Mouse (Mus musculus) limb, embryonic 11.5 days (tissue): ENCODE measurements at regions not wholly inside any gene's neighbourhood (a gene's known extent, or its start where the extent isn't known, plus 50 kb on each side); places are given as distances from the start of the nearest gene placed in this dataset.

Experiments
- ATAC-seq: fragments of 200-750 bp; cut with Nextera tagmentation; 2 replicates; pipeline ENCODE4 v1.8.0; 2017; ENCODE audit warnings: low read depth; ENCODE audit not compliant: insufficient number of reproducible peaks, low FRiP score, low TSS enrichment
- DNase-seq: peaks from one replicate; pipeline ENCODE4 v3.0.0-alpha.2; 2015; ENCODE audit warnings: low spot score
- H3K27ac ChIP-seq: fragments of 300-500 bp; sonication (generic); replicated peaks from 2 replicates; pipeline ENCODE4 v1.5.1; 2014; ENCODE audit warnings: low read depth, mild to moderate bottlenecking, low read length
- H3K27me3 ChIP-seq: fragments of 300-500 bp; sonication (generic); 2 replicates; pipeline ENCODE4 v1.6.1; 2014; ENCODE audit warnings: mild to moderate bottlenecking, low read length, mixed read lengths; ENCODE audit not compliant: control insufficient read depth, insufficient read depth
- H3K36me3 ChIP-seq: fragments of 300-500 bp; sonication (generic); 2 replicates; pipeline ENCODE4 v1.6.1; 2014; ENCODE audit warnings: mild to moderate bottlenecking, low read length, moderate library complexity, mixed read lengths; ENCODE audit not compliant: control insufficient read depth, insufficient read depth
- H3K4me1 ChIP-seq: fragments of 300-500 bp; sonication (generic); 2 replicates; pipeline ENCODE4 v1.6.1; 2014; ENCODE audit warnings: low read length, mixed read lengths; ENCODE audit not compliant: control insufficient read depth, insufficient read depth
- H3K4me2 ChIP-seq: fragments of 300-500 bp; sonication (generic); 2 replicates; pipeline ENCODE4 v1.6.1; 2014; ENCODE audit warnings: low read depth, mild to moderate bottlenecking, moderate library complexity; ENCODE audit not compliant: severe bottlenecking
- H3K4me3 ChIP-seq: fragments of 300-500 bp; sonication (generic); 2 replicates; pipeline ENCODE4 v1.5.1; 2014; ENCODE audit warnings: low read depth, low read length
- H3K9ac ChIP-seq: fragments of 300-500 bp; sonication (generic); 2 replicates; pipeline ENCODE4 v1.6.1; 2014; ENCODE audit warnings: mild to moderate bottlenecking, low read length
- H3K9me3 ChIP-seq: fragments of 300-500 bp; sonication (generic); 2 replicates; pipeline ENCODE4 v1.6.1; 2016; ENCODE audit warnings: low read length; ENCODE audit not compliant: control insufficient read depth
- WGBS: fragments of 180-500 bp; shearing (Covaris S2); extraction: QIAGEN DNeasy Blood & Tissue Kit; methylation state at CpG from one replicate; pipeline ENCODE4 v1.1.7; 2014; 5-methylcytosine and 5-hydroxymethylcytosine counted together

DNA sequence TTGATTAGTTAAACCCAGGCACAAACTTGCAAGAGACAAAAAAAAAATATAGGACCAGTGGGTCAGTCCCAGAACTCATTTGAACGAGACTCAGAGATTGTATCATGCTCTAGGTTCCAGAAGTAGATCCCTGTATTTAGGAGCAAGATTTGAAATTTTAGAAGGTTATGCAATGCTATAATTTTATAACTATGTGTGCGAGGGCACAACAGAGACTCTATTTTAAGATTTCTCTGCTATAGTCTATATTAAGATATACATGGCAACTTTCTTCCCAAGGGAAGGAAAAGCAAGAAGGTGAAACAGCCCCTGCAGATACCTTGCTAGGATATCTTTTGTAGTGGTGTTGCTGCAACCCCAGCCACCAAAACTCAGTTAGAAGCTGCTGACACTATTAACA is 55.7 kb downstream of the Otor start:
- ATAC-seq = no peak
- Histone ChIP-seq H3K4me1 (no peaks in the 10 kb centered on the region), H3K36me3 (no peaks in the 10 kb centered on the region)

DNA sequence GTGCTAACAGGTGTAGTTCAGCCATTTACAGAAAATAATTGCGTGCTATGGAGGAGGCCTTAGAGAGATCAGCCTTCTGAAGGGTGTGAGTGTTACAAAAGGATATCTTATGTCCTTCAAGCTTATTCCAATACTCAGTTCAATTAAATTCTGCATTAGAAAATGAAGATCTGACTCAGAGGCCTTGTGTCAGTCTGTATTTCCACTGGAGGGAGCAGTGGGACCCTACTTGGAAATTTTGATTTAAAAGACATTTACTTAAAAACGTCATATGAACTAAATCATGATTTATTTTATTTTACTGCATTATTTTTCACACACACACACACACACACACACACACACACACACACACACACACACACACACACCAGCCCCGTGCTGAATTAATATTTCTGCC is 70.9 kb downstream of the Otor start:
- Histone ChIP-seq H3K36me3 (no peaks in the 10 kb centered on the region), H3K4me2 (no peak overlapping the region), H3K27me3 (no peaks in the 10 kb centered on the region), H3K4me3 (no peak overlapping the region), H3K9me3 (no peaks in the 10 kb centered on the region), H3K9ac (no peak overlapping the region), H3K4me1 (no peaks in the 10 kb centered on the region), H3K27ac (no peak overlapping the region)
- DNase-seq (no peak), ATAC-seq (no peak)
- WGBS = 74% methylated on average over 3 of the region's 3 CpGs

More for the DNA sequence above, 55.7 kb downstream of the Otor start:
- H3K4me2 ChIP-seq = no peak overlapping the region
- 80% methylated on average over 2 of the region's 2 CpGs for WGBS
- no peak overlapping the region for H3K4me3 ChIP-seq
- no peak overlapping the region for H3K27ac ChIP-seq
- no peaks in the 10 kb centered on the region for H3K9me3 ChIP-seq
- no peaks in the 10 kb centered on the region for H3K27me3 ChIP-seq
- DNase-seq = no peak
- no peak overlapping the region for H3K9ac ChIP-seq

DNA sequence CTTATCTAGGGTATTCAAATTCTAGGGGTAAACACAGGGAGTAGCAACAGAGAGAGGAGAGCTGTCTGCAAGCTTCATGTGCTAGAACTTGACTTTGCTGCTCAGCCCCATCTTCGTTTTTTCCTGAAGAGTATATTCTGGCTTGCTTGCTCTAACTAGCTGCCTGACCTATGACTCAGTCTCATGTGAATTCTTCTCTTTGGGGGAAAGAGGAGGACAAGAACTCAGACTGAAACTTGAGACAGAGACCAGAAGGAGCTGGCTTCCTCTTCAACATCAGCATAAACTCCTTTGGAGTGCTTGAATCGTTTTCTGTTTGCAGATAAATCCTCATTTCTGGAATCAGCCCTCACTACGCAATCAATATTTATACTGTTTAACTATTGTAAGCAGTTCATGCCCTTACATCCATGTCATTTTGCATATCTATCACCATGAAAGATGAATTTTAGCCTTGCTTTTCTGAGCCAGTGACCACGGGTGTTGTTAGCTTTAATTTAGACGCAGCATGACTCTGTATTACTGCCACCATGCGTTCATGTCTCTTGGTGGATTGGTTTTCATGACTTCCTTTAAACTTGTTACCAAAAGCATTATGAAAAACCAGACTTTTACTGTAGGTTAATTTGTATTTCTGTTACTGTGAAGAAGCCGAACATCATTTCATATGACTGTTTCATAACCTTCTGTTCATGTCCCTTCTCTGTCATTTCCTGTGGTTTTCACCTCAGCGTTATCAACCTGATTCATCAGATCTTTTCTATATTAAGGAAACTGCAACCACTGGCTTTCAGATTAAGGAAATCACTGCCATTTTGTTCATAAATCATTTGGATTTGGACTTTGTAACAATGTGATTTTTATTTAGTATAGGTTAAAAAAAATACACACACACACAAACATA is 86.1 kb downstream of the Otor start:
- 83% methylated on average over 8 of the region's 8 CpGs for WGBS

DNA sequence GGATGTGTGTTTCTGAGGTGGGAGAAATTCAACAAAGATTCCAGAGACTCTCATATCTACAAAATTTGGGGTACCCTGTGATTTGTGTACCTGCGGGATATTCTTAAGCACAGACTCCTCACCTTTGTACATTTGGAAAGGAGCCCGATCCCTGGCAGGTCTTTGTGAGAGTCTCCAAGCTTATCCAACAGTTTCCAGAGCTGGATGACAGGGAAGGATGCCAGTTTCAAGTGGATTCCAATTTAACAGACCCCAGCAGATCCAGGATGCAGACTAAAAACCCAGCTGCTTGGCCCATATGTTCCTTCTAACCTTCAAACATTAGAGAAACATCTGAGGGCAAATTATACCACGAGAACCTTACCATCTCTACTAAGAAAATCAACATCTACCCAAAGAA is 88.5 kb downstream of the Otor start:
- no peak for DNase-seq
- Histone ChIP-seq H3K4me1 (no peaks in the 10 kb centered on the region), H3K4me3 (no peak overlapping the region), H3K9ac (no peak overlapping the region), H3K4me2 (no peak overlapping the region), H3K27me3 (no peaks in the 10 kb centered on the region), H3K36me3 (no peaks in the 10 kb centered on the region), H3K27ac (no peak overlapping the region), H3K9me3 (no peaks in the 10 kb centered on the region)
- no peak for ATAC-seq
- 78% methylated on average over 3 of the region's 3 CpGs for WGBS

More for the DNA sequence above, 86.1 kb downstream of the Otor start:
- DNase-seq = no peak
- no peak for ATAC-seq
- Histone ChIP-seq H3K4me3 (no peak overlapping the region), H3K27me3 (no peaks in the 10 kb centered on the region), H3K4me2 (no peak overlapping the region), H3K27ac (no peak overlapping the region), H3K4me1 (no peaks in the 10 kb centered on the region), H3K36me3 (no peaks in the 10 kb centered on the region), H3K9me3 (no peaks in the 10 kb centered on the region), H3K9ac (no peak overlapping the region)

DNA sequence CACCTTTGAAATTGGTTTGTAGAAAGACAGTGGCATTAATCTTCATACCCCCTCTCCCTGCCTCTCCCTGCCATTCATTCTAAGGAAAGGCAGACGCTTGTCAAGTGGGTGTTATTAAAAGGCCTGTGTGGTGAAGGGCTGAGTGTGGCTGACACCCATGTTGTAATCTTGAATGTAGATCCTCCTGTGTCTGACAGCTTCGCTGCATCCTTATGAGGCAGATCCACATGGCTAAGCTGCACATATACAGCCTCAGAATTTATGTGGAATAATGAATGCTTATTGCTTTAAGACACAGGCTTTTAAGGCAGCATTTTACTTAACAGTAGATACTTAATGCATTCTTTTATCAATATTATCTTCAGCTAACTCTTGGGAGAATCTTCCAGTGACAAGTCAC is 92.4 kb downstream of the Otor start:
- ATAC-seq = no peak
- Histone ChIP-seq H3K4me3 (no peak overlapping the region), H3K36me3 (no peaks in the 10 kb centered on the region), H3K4me2 (no peak overlapping the region), H3K4me1 (no peaks in the 10 kb centered on the region), H3K9ac (no peak overlapping the region), H3K27ac (no peak overlapping the region), H3K9me3 (no peaks in the 10 kb centered on the region), H3K27me3 (no peaks in the 10 kb centered on the region)
- WGBS = 68% methylated on average over 2 of the region's 2 CpGs
- DNase-seq = no peak

DNA sequence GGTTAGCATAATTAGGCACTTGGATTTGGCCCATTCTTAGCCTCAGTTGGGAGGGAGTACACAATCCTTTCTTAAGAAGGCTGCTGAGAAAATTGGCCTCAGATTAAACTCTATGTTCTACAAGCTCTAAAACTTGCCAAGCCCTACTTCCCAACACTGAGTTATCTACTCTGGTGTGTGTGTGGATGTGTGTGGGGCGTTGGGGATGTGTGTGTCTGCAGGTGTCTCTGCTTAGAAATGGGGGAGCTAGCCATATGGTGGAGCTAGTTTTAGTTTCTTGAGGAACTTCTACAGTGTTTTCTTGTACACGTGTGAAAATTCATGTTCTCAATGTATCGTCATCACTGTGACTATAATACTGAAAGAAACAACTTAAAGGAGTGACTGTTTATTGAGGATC is 106.3 kb downstream of the Otor start:
- Histone ChIP-seq H3K9ac (no peak overlapping the region), H3K9me3 (no peaks in the 10 kb centered on the region), H3K27ac (no peak overlapping the region), H3K36me3 (no peaks in the 10 kb centered on the region), H3K4me2 (no peak overlapping the region), H3K4me3 (no peak overlapping the region), H3K4me1 (no peaks in the 10 kb centered on the region), H3K27me3 (no peaks in the 10 kb centered on the region)
- 84% methylated on average over 3 of the region's 3 CpGs for WGBS
- DNase-seq = no peak
- ATAC-seq = no peak

DNA sequence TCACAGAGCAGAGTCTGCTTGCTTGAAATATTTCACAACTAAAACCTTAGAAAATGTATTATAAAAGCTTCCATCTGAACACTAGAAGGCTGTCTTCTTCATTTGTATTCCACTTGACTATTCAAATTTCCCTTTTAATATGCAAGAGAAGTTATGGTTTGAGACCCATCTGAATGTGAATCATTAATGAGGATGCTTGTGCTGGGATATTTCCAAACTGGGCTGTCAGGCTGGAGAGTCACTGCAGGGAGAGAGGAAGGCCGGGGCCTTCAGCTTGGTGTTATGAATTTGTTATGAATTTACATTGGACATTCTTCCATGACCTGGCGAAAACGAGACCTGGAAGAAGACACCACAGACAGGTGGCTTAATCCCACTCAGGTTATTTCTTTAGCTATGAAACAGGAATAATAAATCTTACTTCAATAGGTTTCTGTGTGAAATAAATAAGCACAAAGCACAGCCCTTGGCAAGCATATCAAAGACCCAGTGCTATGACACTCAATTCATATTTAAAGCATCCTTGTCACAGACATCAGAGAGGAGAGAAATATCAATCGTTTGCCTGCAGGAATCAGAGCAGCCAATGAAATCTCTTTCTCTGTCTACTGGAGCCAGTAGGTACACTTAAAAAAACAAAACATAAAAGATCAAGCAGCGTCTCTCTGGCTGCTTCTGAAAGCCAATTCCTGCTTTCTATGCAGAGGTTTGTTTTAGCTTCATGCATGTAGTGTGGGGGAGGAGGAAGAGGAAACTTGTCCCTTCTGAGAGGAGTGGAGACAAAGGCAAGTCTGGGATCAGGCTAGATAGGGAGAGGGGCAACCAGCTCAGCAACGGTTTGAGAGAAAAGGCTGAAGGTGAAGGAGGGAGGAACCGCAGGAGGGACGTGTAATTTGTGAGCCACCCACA is 114.2 kb downstream of the Otor start:
- ATAC-seq (no peak), DNase-seq (no peak)
- Histone ChIP-seq H3K4me1 (no peaks in the 10 kb centered on the region), H3K27ac (no peak overlapping the region), H3K4me3 (no peak overlapping the region), H3K4me2 (no peak overlapping the region), H3K27me3 (no peaks in the 10 kb centered on the region), H3K36me3 (no peaks in the 10 kb centered on the region), H3K9me3 (no peaks in the 10 kb centered on the region), H3K9ac (no peak overlapping the region)
- WGBS = 73% methylated on average over 8 of the region's 8 CpGs

DNA sequence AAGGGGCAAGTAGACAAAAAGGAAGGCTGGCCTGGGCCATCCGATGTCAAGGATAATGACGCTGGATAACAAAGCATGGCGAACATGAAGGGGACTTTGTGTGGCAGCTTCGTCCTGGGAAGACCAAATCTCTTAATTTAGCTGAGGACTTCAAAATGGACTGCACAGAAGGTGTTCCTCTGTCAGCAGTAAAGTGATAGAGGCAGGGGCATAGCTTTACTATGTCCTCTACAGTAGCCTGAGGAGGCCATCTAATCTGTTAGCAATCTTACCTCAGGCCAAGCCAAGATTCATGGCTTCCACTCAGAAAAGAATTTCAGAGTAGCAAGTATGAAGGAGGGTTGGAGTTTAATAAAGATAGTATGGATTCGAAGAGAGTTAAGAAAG is 114.9 kb downstream of the Otor start:
- H3K4me3 ChIP-seq = no peak overlapping the region
- H3K4me2 ChIP-seq = no peak overlapping the region
- H3K27ac ChIP-seq = no peak overlapping the region
- H3K9ac ChIP-seq = no peak overlapping the region
- H3K4me1 ChIP-seq = no peaks in the 10 kb centered on the region
- no peak for DNase-seq
- 75% methylated on average over 5 of the region's 5 CpGs for WGBS
- no peaks in the 10 kb centered on the region for H3K36me3 ChIP-seq
- no peaks in the 10 kb centered on the region for H3K9me3 ChIP-seq
- ATAC-seq = no peak
- no peaks in the 10 kb centered on the region for H3K27me3 ChIP-seq
